Mouse (Mus musculus) kidney, embryonic 15.5 days (tissue): ENCODE data around the gene Gm13279. TPM values are rescaled to one million over a fixed set of nuclear protein-coding genes. Genes with fewer than 3 reads are reported as not detected.
A peak's percentile ranks its signal among the peaks of the same experiment; 100 is the strongest.
"Not testable (repeated sequence)": the region's sequence is repeated elsewhere in the genome, so short reads cannot be mapped to it uniquely, and the experiment has no call there.

Experiments
- ATAC-seq: fragments of 200-750 bp; cut with Nextera tagmentation; replicated peaks from 2 replicates; pipeline ENCODE4 v1.8.0; 2017; ENCODE audit warnings: moderate TSS enrichment; ENCODE audit not compliant: low FRiP score
- H3K27ac ChIP-seq: fragments of 300-500 bp; sonication (generic); 2 replicates; pipeline ENCODE4 v1.5.1; 2015; ENCODE audit warnings: mild to moderate bottlenecking, inconsistent platforms
- H3K27me3 ChIP-seq: fragments of 300-500 bp; sonication (generic); 2 replicates; pipeline ENCODE4 v1.6.1; 2015; ENCODE audit warnings: inconsistent platforms
- H3K36me3 ChIP-seq: fragments of 300-500 bp; sonication (generic); 2 replicates; pipeline ENCODE4 v1.6.1; 2015; ENCODE audit warnings: inconsistent platforms
- H3K4me1 ChIP-seq: fragments of 300-500 bp; sonication (generic); 2 replicates; pipeline ENCODE4 v1.6.1; 2015; ENCODE audit warnings: inconsistent platforms
- H3K4me2 ChIP-seq: fragments of 300-500 bp; sonication (generic); 2 replicates; pipeline ENCODE4 v1.6.1; 2015; ENCODE audit warnings: moderate library complexity, mild to moderate bottlenecking, inconsistent platforms
- H3K4me3 ChIP-seq: fragments of 300-500 bp; sonication (generic); replicated peaks from 2 replicates; pipeline ENCODE4 v1.5.1; 2015; ENCODE audit warnings: mild to moderate bottlenecking, inconsistent platforms
- H3K9ac ChIP-seq: fragments of 300-500 bp; sonication (generic); 2 replicates; pipeline ENCODE4 v1.6.1; 2015; ENCODE audit warnings: mild to moderate bottlenecking, inconsistent platforms
- H3K9me3 ChIP-seq: fragments of 300-500 bp; sonication (generic); replicated peaks from 2 replicates; pipeline ENCODE4 v1.6.1; 2016; ENCODE audit warnings: inconsistent platforms
- WGBS: fragments of 180-500 bp; shearing (Covaris S2); methylation state at CpG from one replicate; pipeline ENCODE4 v1.1.7; 2015; ENCODE audit warnings: mixed read lengths; 5-methylcytosine and 5-hydroxymethylcytosine counted together
- polyA plus RNA-seq: library from polyadenylated mRNA; unstranded; fragments of >200 nt; fragmentation: Nextera tagmentation; extraction: Ambion mirVana; gene quantifications from 2 replicates; pipeline ENCODE4 v1.2.1, GENCODE M21; 2015

Gene Gm13279
- polyA plus RNA-seq, 1 experiment from 2014 or later: not detected

DNA sequence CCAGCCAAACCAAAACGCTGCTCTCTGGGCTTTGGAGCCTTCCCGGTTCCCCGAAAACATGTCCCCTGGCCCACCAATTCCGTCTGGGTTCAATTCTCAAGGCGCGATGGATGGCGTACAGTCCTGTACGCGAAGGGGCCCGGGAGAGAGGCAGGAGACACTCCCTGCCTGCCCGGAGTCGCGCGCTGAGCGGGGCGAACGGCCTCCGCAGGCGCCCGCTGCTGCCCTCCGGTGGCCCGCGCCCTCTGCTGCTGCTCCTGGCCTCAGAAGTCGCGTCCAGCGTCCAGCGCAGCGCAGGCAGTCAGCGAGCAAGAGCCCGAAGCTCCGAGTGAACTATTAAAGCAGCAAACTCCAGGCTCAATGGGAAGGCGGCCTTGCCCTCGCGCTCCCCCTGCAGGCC, 8.6 kb downstream of the Gm13279 start:
- not testable (repeated sequence) for H3K9ac ChIP-seq, ATAC-seq, H3K27ac ChIP-seq, H3K36me3 ChIP-seq, H3K4me3 ChIP-seq, H3K4me1 ChIP-seq, H3K9me3 ChIP-seq
- H3K27me3 ChIP-seq: peaks cover 16% of the 10 kb centered on the region
- 0% methylated on average over 7 of the region's 34 CpGs for WGBS
- H3K4me2 ChIP-seq: peak overlapping the region; percentile 44; the same call in 1 of the 2 replicates

DNA sequence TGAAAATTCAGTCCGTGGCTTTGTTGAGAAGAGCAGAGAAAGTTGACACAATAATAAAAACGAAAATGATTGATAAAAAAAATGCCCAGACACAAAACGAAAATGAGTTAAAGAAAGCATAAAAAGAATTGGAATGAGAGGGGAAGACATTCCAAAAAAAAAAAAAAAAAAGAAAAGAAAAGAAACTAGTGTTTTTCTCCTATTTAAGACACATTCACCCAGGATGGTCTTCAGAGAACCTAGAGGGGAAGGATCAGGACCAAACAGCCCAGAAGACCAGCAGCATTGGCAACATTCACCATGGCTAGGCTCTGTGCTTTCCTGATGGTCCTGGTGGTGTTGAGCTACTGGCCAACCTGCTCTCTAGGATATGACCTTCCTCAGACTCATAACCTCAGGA, 18.7 kb downstream of the Gm13279 start, which contains the start of gene Ifna7:
Gene Ifna7, plus strand, starts transcription at position 301 of the 400 bp plus-strand sequence.
- ATAC-seq: no peak
- H3K9ac ChIP-seq: no peak within 1 kb of the TSS
- WGBS: 59% methylated on average over 3 of the region's 3 CpGs

GRCm38 (mm10) chr4:88819659-88820058, 22.5 kb downstream of the Gm13279 start, which contains the start of gene Ifna11:
TSS of gene Ifna11 (plus strand) at chr4:88819959.
- WGBS: 74% methylated on average over 1 of the region's 1 CpGs
- H3K9ac ChIP-seq: no peak within 1 kb of the TSS
- H3K4me2 ChIP-seq: no peak within 1 kb of the TSS
- H3K27ac ChIP-seq: no peak within 1 kb of the TSS
- no peaks in the 10 kb centered on the region for H3K36me3 ChIP-seq
- ATAC-seq: no peak
- no peaks in the 10 kb centered on the region for H3K4me1 ChIP-seq
- no peaks in the 10 kb centered on the region for H3K9me3 ChIP-seq
- no peak within 1 kb of the TSS for H3K4me3 ChIP-seq
- H3K27me3 ChIP-seq: no peaks in the 10 kb centered on the region; the same call in 1 of the 2 replicates

More for the DNA sequence above, 18.7 kb downstream of the Gm13279 start, which contains the start of gene Ifna7:
- H3K4me1 ChIP-seq: no peaks in the 10 kb centered on the region
- H3K4me2 ChIP-seq: no peak within 1 kb of the TSS
- H3K36me3 ChIP-seq: no peaks in the 10 kb centered on the region
- no peak within 1 kb of the TSS for H3K27ac ChIP-seq
- H3K4me3 ChIP-seq: no peak within 1 kb of the TSS
- no peaks in the 10 kb centered on the region for H3K9me3 ChIP-seq
- no peaks in the 10 kb centered on the region; the same call in 1 of the 2 replicates for H3K27me3 ChIP-seq

GRCm38 (mm10) chr4:88822995-88823394, 25.8 kb downstream of the Gm13279 start:
- Histone ChIP-seq H3K4me1 (no peaks in the 10 kb centered on the region), H3K36me3 (no peaks in the 10 kb centered on the region), H3K4me2 (no peak overlapping the region), H3K27ac (no peak overlapping the region), H3K9ac (no peak overlapping the region), H3K27me3 (no peaks in the 10 kb centered on the region; the same call in 1 of the 2 replicates), H3K9me3 (no peaks in the 10 kb centered on the region), H3K4me3 (no peak overlapping the region)
- WGBS: 25% methylated on average over 4 of the region's 4 CpGs
- ATAC-seq: no peak

GRCm38 (mm10) chr4:88827116-88827515, 29.9 kb downstream of the Gm13279 start, which contains the start of gene Ifna6:
TSS of gene Ifna6 (plus strand) at chr4:88827416.
- ATAC-seq: not testable (repeated sequence)

GRCm38 (mm10) chr4:88830523-88830922, 33.3 kb downstream of the Gm13279 start:
- Histone ChIP-seq H3K9me3 (no peaks in the 10 kb centered on the region), H3K27me3 (no peaks in the 10 kb centered on the region; the same call in 1 of the 2 replicates), H3K4me3 (no peak overlapping the region), H3K36me3 (no peaks in the 10 kb centered on the region), H3K4me2 (no peak overlapping the region), H3K4me1 (no peaks in the 10 kb centered on the region), H3K9ac (no peak overlapping the region), H3K27ac (no peak overlapping the region)
- 33% methylated on average over 4 of the region's 4 CpGs for WGBS
- ATAC-seq: no peak

More at GRCm38 (mm10) chr4:88827116-88827515, 29.9 kb downstream of the Gm13279 start, which contains the start of gene Ifna6:
- not testable (repeated sequence) for H3K9ac ChIP-seq, H3K36me3 ChIP-seq, H3K9me3 ChIP-seq, H3K4me3 ChIP-seq, H3K27ac ChIP-seq, H3K4me1 ChIP-seq, H3K4me2 ChIP-seq, H3K27me3 ChIP-seq

- ATAC-seq: not testable (repeated sequence)
- 79% methylated on average over 1 of the region's 1 CpGs for WGBS
Observed at GRCm38 (mm10) chr4:88835225-88835624, 38.0 kb downstream of the Gm13279 start, which contains the start of gene Ifna5. TSS of gene Ifna5 (plus strand) at chr4:88835525.

DNA sequence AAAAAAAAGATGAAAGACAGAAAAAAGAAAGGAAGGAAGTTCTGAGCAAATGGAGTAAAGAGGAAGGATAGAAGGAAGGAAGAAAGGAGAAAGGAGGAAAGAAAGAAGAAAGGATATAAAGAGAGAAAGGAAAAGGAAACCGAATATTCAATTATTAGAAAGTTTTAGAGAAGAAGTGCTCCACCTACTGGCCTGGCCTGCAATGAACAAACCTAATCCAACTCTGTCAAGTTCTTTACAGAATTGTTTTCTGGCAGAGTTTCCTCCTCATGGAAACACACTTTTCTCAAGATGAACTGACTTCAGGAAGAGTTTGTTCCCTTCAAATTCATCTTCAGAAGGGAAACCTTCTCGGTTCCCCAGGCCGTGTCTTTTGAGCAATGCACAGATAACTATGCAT, 41.6 kb downstream of the Gm13279 start:
- no peak for ATAC-seq
- Histone ChIP-seq H3K4me3 (no peak overlapping the region), H3K9ac (no peak overlapping the region), H3K9me3 (no peaks in the 10 kb centered on the region), H3K36me3 (no peaks in the 10 kb centered on the region), H3K27me3 (no peaks in the 10 kb centered on the region), H3K4me2 (no peak overlapping the region), H3K27ac (no peak overlapping the region), H3K4me1 (no peaks in the 10 kb centered on the region)
- 38% methylated on average over 3 of the region's 3 CpGs for WGBS

More at GRCm38 (mm10) chr4:88835225-88835624, 38.0 kb downstream of the Gm13279 start, which contains the start of gene Ifna5:
- H3K9me3 ChIP-seq, H3K4me2 ChIP-seq, H3K4me1 ChIP-seq, H3K27ac ChIP-seq, H3K9ac ChIP-seq, H3K27me3 ChIP-seq, H3K36me3 ChIP-seq, H3K4me3 ChIP-seq: not testable (repeated sequence)

DNA sequence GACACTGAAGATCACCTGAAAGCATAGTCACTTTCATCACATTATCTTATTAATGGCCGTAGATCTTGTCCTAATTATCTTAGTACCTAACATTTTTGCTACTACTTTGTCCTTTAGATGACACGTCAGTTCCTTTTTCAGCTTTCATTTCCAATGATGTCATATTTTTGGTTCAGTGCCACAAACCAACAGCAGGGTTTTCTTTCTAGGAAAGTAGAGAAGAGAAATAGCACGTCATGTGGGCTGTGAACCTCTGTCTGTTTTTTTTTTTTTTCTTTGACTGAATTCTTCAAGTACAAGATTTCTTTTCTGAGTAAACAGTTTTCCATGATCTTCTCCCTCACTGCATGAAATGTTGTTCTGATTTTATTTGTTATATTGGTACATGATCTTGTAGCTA, 42.9 kb downstream of the Gm13279 start:
- Histone ChIP-seq H3K4me1 (no peaks in the 10 kb centered on the region), H3K36me3 (no peaks in the 10 kb centered on the region), H3K9ac (no peak overlapping the region), H3K4me2 (no peak overlapping the region), H3K4me3 (no peak overlapping the region), H3K27ac (no peak overlapping the region), H3K27me3 (no peaks in the 10 kb centered on the region), H3K9me3 (no peaks in the 10 kb centered on the region)
- ATAC-seq: no peak
- WGBS: 79% methylated on average over 3 of the region's 3 CpGs

- Histone ChIP-seq H3K4me3 (no peak within 1 kb of the TSS), H3K9ac (no peak within 1 kb of the TSS), H3K27ac (no peak within 1 kb of the TSS), H3K27me3 (no peaks in the 10 kb centered on the region), H3K36me3 (no peaks in the 10 kb centered on the region), H3K4me1 (no peaks in the 10 kb centered on the region), H3K4me2 (no peak within 1 kb of the TSS), H3K9me3 (no peaks in the 10 kb centered on the region)
- no peak for ATAC-seq
- 62% methylated on average over 2 of the region's 2 CpGs for WGBS
Observed at GRCm38 (mm10) chr4:88841438-88841911, 44.3 kb downstream of the Gm13279 start, which contains the start of gene Ifna4. TSS of gene Ifna4 (plus strand) at chr4:88841861.

GRCm38 (mm10) chr4:88845334-88845733, 48.1 kb downstream of the Gm13279 start:
- Histone ChIP-seq H3K9ac (no peak overlapping the region), H3K36me3 (no peaks in the 10 kb centered on the region), H3K4me3 (no peak overlapping the region), H3K4me1 (no peaks in the 10 kb centered on the region), H3K4me2 (no peak overlapping the region), H3K27me3 (no peaks in the 10 kb centered on the region), H3K27ac (no peak overlapping the region), H3K9me3 (no peaks in the 10 kb centered on the region)
- 50% methylated on average over 2 of the region's 2 CpGs for WGBS
- no peak for ATAC-seq
